Mouse (Mus musculus) A20 (cell line): ENCODE measurements around the gene Trim13.
A peak's percentile ranks its signal among the peaks of the same experiment; 100 is the strongest.

ENCODE experiments used
- DNase-seq: peaks from one replicate; pipeline ENCODE4 v3.0.0-alpha.2; 2011; ENCODE audit warnings: low read depth, low spot score

Trim13 gene

GRCm38 (mm10) chr14:61613319-61613718 lies 15.3 kb downstream of the Trim13 start:
- no peak for DNase-seq

- DNase-seq: no peak
These were observed 22.3 kb downstream of the Trim13 start for GRCm38 (mm10) chr14:61620371-61620770.

- no peak for DNase-seq
These were observed 37.9 kb downstream of the Trim13 start for GRCm38 (mm10) chr14:61635969-61636368.

DNA sequence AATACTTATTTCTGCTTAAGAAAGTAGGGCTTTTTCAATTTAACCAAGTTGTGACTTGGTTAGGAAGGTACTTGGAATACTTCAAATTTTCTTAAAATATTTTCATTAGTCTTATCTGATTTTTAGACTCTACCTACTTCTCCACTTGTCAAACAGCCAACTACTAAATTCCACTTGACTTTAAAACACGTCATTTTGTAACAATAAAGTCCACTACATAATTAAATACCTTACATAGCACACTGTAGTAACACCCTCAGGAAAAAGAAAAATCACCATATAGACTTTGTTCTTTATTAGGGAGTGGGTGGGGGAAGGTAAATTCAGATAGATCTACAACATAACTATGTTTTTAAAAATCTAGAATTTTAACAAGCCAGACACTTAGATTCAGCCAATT lies 44.6 kb downstream of the Trim13 start:
- no peak for DNase-seq

- no peak for DNase-seq
These were observed 47.5 kb downstream of the Trim13 start for GRCm38 (mm10) chr14:61645547-61645946.

DNA sequence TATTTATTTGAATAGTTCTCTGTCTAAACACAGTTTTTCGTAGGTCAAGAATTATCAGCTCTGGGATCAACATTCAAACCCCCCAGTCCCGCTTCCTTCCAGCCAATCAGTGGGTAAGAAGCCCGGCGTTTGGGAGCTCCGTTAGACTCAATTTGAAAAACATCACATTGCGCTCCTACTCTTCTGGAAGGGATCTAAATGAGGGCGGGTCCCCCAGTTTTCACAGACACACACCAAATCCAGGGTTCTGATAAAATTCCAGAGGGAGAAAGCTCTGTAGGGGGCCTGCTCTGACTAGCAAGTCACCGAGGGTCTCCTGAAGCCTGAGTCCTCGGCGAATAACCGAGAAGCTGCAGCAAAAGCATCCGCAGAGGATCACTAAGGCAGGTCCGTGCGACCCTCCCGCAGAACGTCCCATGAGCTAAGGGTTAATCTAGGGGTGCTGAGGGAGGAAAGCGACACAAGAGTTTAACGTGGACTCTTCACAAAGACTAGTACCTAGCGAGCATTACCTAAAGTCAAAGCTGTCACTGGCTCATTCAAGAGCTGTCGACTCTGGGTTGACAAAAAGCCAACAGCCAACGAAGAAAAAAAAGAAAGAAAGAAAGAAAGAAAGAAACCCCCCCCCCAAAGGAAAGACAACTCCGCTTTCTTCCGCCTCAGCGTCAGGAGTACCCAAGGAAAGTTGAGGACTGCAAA lies 49.3 kb downstream of the Trim13 start:
- peak; percentile 68 for DNase-seq

- DNase-seq: peak; percentile 68
These were observed 50.0 kb downstream of the Trim13 start for GRCm38 (mm10) chr14:61647881-61648684.

GRCm38 (mm10) chr14:61648685-61649504 lies 50.8 kb downstream of the Trim13 start:
- DNase-seq: peak; percentile 99

- DNase-seq: peak; percentile 66
These were observed 52.4 kb downstream of the Trim13 start for GRCm38 (mm10) chr14:61650291-61650960.
